Comparison of ENCODE assay signal across 8 mouse cellular contexts in the genomic region with DNA sequence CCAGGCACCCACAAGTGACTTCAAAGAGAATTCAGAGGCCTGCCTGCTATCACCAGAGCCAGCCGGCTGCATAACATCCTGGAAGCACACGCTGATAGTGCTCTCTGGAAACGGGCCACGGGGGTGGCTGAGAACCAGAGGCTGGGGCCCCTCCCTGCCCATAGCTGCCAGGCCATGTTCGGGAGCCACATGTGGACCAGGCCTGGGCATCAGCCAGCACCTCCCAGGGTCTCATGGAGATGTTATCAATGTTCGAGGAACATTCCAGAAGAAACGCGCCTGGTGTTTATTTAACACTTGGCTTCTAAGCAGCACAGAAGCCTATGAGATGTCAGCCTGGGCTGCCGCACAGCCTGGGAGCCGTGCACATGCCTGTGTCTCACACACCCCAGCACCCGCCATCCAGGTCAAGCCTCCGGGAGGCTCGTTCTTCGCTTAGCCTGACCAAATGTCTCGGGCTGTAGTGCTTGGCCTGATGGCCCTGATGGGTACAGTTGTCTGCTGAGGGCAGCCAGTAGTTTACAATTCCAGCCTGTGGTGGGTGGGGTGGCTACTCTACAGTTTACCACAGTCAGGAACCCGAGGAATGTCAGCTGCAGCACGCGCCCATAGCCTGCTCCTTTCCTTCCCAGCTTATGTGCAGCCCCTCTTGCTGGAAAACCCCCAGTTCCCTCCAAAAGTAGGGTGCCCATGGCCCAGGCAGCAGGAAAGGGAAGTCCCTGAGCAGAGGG. TPM values are rescaled to one million over a fixed set of nuclear protein-coding genes. Genes with fewer than 3 reads are reported as not detected.
DNase-seq lines count a peak whose midpoint lies in the region; ATAC-seq lines count a peak whose summit lies in the region.

No protein-coding gene starts in this region.

- intact Hi-C loops in left cerebral cortex, postnatal 4 days (cut with DNase I) = no loop called here

- DNase-seq in right cerebral cortex, postnatal 4 days = peak; percentile 15
- DNase-seq in right cerebral cortex, postnatal 10 days (ENCODE audit: low spot score in 2 of 2) = no peak
- DNase-seq in heart, adult 8-10 months (ENCODE audit: low spot score) = peak; percentile 69
- DNase-seq in kidney, postnatal 14 days = peak; percentile 69
- peak; percentile 94 for DNase-seq in lung, postnatal 36 days
- no peak for DNase-seq in left cerebral cortex, postnatal 4 days
- no peak for DNase-seq in layer of hippocampus, postnatal 36 days

- no peak for ATAC-seq in erythroblast, adult 5-6 weeks (replicated peaks; ENCODE audit: low FRiP score, poor library complexity, severe bottlenecking)

RNA-seq across cellular contexts. Expression of a gene that starts 31.2 kb away (rescaled TPM):
- total RNA-seq in heart, adult 8-10 months (2022) = 10 to 100 TPM in 1 of 4 experiments, 1 to 10 TPM in 3; 8.0 to 12.4 (median 9.1) TPM
- 4.2 and 6.5 TPM in 2 replicates for total RNA-seq in erythroblast, adult 5-6 weeks (2015; ENCODE audit: low replicate concordance)
- 7.1 and 12.4 TPM in 2 replicates for total RNA-seq in erythroblast, adult 5-6 weeks (2017; ENCODE audit: low replicate concordance)
- total RNA-seq in left cerebral cortex, postnatal 4 days (2021) = 10 to 100 TPM; 29.0 to 30.1 TPM
- 10 to 100 TPM; 35.1 to 37.4 TPM for total RNA-seq in layer of hippocampus, postnatal 36 days (2021)

RNA-seq across cellular contexts. Expression of a gene that starts 45.7 kb away (rescaled TPM):
- total RNA-seq in heart, adult 8-10 months (2022) = 10 to 100 TPM in 1 of 4 experiments, 1 to 10 TPM in 3; 3.3 to 25.5 (median 3.7) TPM
- total RNA-seq in erythroblast, adult 5-6 weeks (2015; ENCODE audit: low replicate concordance) = 74.2 and 79.6 TPM in 2 replicates
- 51.4 and 55.8 TPM in 2 replicates for total RNA-seq in erythroblast, adult 5-6 weeks (2017; ENCODE audit: low replicate concordance)
- 1 to 10 TPM; 1.7 to 2.2 TPM for total RNA-seq in left cerebral cortex, postnatal 4 days (2021)
- 1 to 10 TPM; 3.6 TPM for total RNA-seq in layer of hippocampus, postnatal 36 days (2021)

Comparison
In these comparisons a context has a peak if more than half of its experiments do, and no peak if none do; other contexts are left out.
1. DNase-seq: peak in right cerebral cortex, postnatal 4 days (single experiment), heart, adult 8-10 months (single experiment), kidney, postnatal 14 days (single experiment) and lung, postnatal 36 days (single experiment); none in right cerebral cortex, postnatal 10 days (0 of 2), left cerebral cortex, postnatal 4 days (single experiment) and layer of hippocampus, postnatal 36 days (0 of 2).